Mouse (Mus musculus) heart, embryonic 15.5 days (tissue): Measurements from ENCODE around the gene Dnah2. TPM values are rescaled to one million over a fixed set of nuclear protein-coding genes. Genes with fewer than 3 reads are reported as not detected.
"Not testable (repeated sequence)": the region's sequence is repeated elsewhere in the genome, so short reads cannot be mapped to it uniquely, and the experiment has no call there.

Source experiments
- ATAC-seq: fragments of 200-750 bp; cut with Nextera tagmentation; replicated peaks from 2 replicates; pipeline ENCODE4 v1.8.0; 2017; ENCODE audit warnings: low read depth, moderate TSS enrichment; ENCODE audit not compliant: insufficient number of reproducible peaks, insufficient read depth, low FRiP score
- H3K27ac ChIP-seq: fragments of 300-500 bp; sonication (generic); 2 replicates; pipeline ENCODE4 v1.5.1; 2015; ENCODE audit warnings: mild to moderate bottlenecking, inconsistent platforms
- H3K27me3 ChIP-seq: fragments of 300-500 bp; sonication (generic); 2 replicates; pipeline ENCODE4 v1.6.1; 2015; ENCODE audit warnings: inconsistent platforms
- H3K36me3 ChIP-seq: fragments of 300-500 bp; sonication (generic); 2 replicates; pipeline ENCODE4 v1.6.1; 2015; ENCODE audit warnings: mild to moderate bottlenecking, inconsistent platforms
- H3K4me1 ChIP-seq: fragments of 300-500 bp; sonication (generic); replicated peaks from 2 replicates; pipeline ENCODE4 v1.6.1; 2015; ENCODE audit warnings: inconsistent platforms
- H3K4me2 ChIP-seq: fragments of 300-500 bp; sonication (generic); 2 replicates; pipeline ENCODE4 v1.6.1; 2015; ENCODE audit warnings: inconsistent platforms, mild to moderate bottlenecking, moderate library complexity
- H3K4me3 ChIP-seq: fragments of 300-500 bp; sonication (generic); 2 replicates; pipeline ENCODE4 v1.5.1; 2015; ENCODE audit warnings: mild to moderate bottlenecking, inconsistent platforms
- H3K9ac ChIP-seq: fragments of 300-500 bp; sonication (generic); 2 replicates; pipeline ENCODE4 v1.6.1; 2015; ENCODE audit warnings: mild to moderate bottlenecking, inconsistent platforms
- H3K9me3 ChIP-seq: fragments of 300-500 bp; sonication (generic); replicated peaks from 2 replicates; pipeline ENCODE4 v1.6.1; 2016; ENCODE audit warnings: inconsistent platforms
- WGBS: fragments of 180-500 bp; shearing (Covaris S2); methylation state at CpG from one replicate; pipeline ENCODE4 v1.1.7; 2015; ENCODE audit warnings: mixed read lengths; 5-methylcytosine and 5-hydroxymethylcytosine counted together
- polyA plus RNA-seq: library from polyadenylated mRNA; unstranded; fragments of >200 nt; fragmentation: Nextera tagmentation; extraction: Ambion mirVana; gene quantifications from 2 replicates; pipeline ENCODE4 v1.2.1, GENCODE M21; 2015

The Dnah2 gene
- polyA plus RNA-seq, 1 experiment from 2014 or later, result 0.21 TPM

- H3K9ac ChIP-seq, result peak overlapping the region; percentile 61
- peak overlapping the region; percentile 90 for H3K4me2 ChIP-seq
- 4% methylated on average over 15 of the region's 15 CpGs for WGBS
- H3K36me3 ChIP-seq, result no peaks in the 10 kb centered on the region
- peaks cover 18% of the 10 kb centered on the region for H3K4me1 ChIP-seq
- 0 out of 2 replicates have a peak, but pooled peaks cover 6% of the 10 kb centered on the region for H3K27me3 ChIP-seq
- no peaks in the 10 kb centered on the region for H3K9me3 ChIP-seq
- ATAC-seq, result 0 out of 2 replicates have a peak, but pooled peaks have one; percentile 7
- peak overlapping the region; percentile 75 for H3K27ac ChIP-seq
- H3K4me3 ChIP-seq, result peak overlapping the region; percentile 56
These were observed 1.8 kb downstream of the Dnah2 start for GRCm38 (mm10) chr11:69547071-69547470.

DNA sequence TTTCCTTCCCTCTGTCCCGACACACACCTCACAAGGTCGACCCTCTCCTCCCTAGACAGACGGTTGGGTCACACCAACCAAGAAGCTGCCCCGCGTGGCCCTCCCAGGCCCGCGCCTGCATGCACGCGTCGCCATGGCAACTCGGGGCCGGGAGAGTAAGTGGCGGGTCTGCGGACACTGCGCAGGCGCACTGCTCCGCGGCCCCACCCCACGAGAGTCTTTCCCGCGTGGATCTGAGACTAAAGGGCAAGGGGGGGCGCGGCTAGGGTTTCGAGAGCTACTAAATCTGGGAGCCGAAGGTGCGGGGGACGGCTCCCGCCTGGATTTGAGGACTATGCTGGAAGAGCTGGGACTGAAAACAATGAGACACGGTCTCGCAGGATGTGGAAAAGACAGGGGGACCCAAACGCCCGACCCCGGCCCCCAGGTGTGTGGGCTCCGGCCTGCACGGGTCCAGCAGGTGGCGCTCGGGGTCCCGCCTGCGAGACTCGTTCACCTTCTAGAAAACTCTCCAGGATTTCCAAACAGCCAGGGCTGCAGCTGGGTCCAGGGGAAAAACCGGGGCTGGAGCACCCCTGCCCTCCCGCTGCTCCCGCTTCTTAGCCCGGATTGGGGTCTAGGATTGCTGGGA, 2.4 kb downstream of the Dnah2 start:
- H3K36me3 ChIP-seq, result no peaks in the 10 kb centered on the region
- 0 out of 2 replicates have a peak, but pooled peaks cover 6% of the 10 kb centered on the region for H3K27me3 ChIP-seq
- H3K4me1 ChIP-seq, result peaks cover 18% of the 10 kb centered on the region
- peak overlapping the region; percentile 75 for H3K27ac ChIP-seq
- peak; percentile 69 for ATAC-seq
- under 1% methylated on average over 44 of the region's 44 CpGs for WGBS
- H3K9ac ChIP-seq, result peak overlapping the region; percentile 61
- peak overlapping the region; percentile 56 for H3K4me3 ChIP-seq
- peak overlapping the region; percentile 90 for H3K4me2 ChIP-seq
- H3K9me3 ChIP-seq, result no peaks in the 10 kb centered on the region

DNA sequence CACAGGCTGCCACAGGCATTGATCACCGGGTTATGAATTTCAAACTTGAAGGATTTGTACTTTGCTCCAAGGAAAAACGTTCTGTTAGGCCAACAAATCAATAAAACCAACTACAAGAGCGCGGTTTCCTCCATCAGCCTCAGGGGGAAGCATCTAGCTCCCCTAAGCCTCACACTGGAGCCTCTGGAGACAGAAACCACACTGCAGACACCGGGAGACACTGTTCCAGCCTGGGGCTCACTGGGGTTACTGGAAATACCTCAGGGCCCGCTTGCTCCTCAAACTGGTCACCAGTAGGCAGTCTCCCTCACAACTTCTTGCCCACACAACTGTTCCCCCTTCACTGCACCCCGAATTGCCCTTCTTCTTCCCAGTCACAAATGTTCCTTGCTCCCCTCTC, 3.0 kb downstream of the Dnah2 start:
- Histone ChIP-seq H3K4me3 (peak overlapping the region; percentile 56), H3K27ac (peak overlapping the region; percentile 75), H3K36me3 (no peaks in the 10 kb centered on the region), H3K4me1 (peaks cover 18% of the 10 kb centered on the region), H3K27me3 (0 out of 2 replicates have a peak, but pooled peaks cover 6% of the 10 kb centered on the region), H3K4me2 (peak overlapping the region; percentile 90), H3K9ac (peak overlapping the region; percentile 61; the same call in 1 of the 2 replicates), H3K9me3 (no peaks in the 10 kb centered on the region)
- 21% methylated on average over 7 of the region's 7 CpGs for WGBS
- no peak for ATAC-seq

DNA sequence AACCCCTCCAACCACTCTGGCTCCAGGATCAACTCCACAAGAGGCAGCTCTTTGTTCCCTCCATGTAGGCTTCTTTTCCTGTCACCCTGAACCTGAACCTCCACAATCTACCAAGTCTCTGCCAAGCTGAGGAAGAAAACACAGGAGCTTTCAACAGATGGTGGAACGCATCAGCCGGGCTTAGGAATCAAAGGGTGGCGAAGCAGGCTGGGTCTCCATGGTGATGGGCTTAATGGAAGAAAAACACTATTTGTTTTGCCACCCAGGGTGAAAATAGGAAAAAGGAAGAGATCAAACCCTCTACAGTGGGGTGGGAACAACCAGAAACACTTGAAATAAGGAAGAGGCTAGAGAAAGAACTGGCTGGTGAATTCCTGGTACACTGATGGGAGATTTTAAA, 5.3 kb downstream of the Dnah2 start:
- Histone ChIP-seq H3K36me3 (no peaks in the 10 kb centered on the region), H3K4me3 (no peak overlapping the region), H3K9me3 (no peaks in the 10 kb centered on the region), H3K4me2 (no peak overlapping the region), H3K9ac (no peak overlapping the region), H3K27me3 (0 out of 2 replicates have a peak, but pooled peaks cover under 1% of the 10 kb centered on the region), H3K4me1 (peaks cover 18% of the 10 kb centered on the region), H3K27ac (no peak overlapping the region)
- WGBS, result 48% methylated on average over 3 of the region's 3 CpGs
- ATAC-seq, result no peak

- H3K4me2 ChIP-seq, H3K4me3 ChIP-seq, ATAC-seq, H3K27me3 ChIP-seq, H3K27ac ChIP-seq, H3K36me3 ChIP-seq, H3K4me1 ChIP-seq, H3K9me3 ChIP-seq, H3K9ac ChIP-seq: not testable (repeated sequence)
- WGBS, result 77% methylated on average over 1 of the region's 3 CpGs
These were observed 7.2 kb downstream of the Dnah2 start for GRCm38 (mm10) chr11:69541741-69542140.

DNA sequence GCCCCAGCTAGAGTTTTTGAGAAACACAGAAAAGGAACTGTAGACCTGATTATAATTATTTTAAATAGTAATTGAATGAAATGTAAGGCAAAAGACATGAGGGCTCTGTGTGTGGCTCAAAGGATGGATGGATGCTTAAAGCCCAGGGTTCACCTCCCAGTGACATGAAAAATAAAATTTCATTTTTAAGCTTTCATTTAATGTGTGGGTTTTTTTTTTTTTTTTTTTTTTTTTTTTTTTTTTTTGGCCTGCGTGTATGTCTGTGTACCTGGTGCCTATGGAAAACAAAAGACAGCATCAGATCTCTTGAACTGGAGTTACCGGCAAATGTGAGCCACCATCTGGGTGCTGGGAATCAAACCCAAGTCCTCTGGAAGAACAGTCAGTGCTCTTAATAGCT, 8.2 kb downstream of the Dnah2 start:
- Histone ChIP-seq H3K9me3 (no peaks in the 10 kb centered on the region), H3K4me3 (no peak overlapping the region), H3K36me3 (no peaks in the 10 kb centered on the region), H3K27ac (no peak overlapping the region), H3K4me1 (no peaks in the 10 kb centered on the region), H3K27me3 (no peaks in the 10 kb centered on the region), H3K9ac (no peak overlapping the region), H3K4me2 (no peak overlapping the region)
- ATAC-seq, result no peak
- WGBS, result 89% methylated on average over 2 of the region's 2 CpGs

DNA sequence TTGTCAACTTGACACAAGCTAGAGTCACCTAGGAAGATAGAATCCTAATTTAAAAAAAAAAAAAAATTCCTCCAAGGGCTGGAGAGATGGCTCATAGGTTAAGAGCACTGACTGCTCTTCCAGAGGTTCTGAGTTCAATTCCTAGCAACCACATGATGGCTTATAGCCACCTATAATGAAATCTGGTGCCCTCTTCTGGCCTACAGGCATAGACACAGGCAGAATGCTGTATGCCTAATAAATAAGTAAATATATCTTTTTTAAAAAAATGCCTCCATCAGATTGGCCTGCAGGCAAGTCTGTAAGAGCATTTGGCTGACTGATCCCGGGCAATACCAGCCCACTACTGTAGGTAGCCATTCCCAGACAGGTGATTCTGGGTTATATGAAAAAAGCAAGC, 13.9 kb downstream of the Dnah2 start:
- H3K27me3 ChIP-seq, result no peaks in the 10 kb centered on the region
- ATAC-seq, result no peak
- WGBS, result 56% methylated on average over 1 of the region's 1 CpGs
- no peaks in the 10 kb centered on the region for H3K36me3 ChIP-seq
- no peak overlapping the region for H3K4me3 ChIP-seq
- no peaks in the 10 kb centered on the region for H3K9me3 ChIP-seq
- H3K4me1 ChIP-seq, result no peaks in the 10 kb centered on the region
- no peak overlapping the region for H3K9ac ChIP-seq
- H3K27ac ChIP-seq, result no peak overlapping the region
- no peak overlapping the region for H3K4me2 ChIP-seq

DNA sequence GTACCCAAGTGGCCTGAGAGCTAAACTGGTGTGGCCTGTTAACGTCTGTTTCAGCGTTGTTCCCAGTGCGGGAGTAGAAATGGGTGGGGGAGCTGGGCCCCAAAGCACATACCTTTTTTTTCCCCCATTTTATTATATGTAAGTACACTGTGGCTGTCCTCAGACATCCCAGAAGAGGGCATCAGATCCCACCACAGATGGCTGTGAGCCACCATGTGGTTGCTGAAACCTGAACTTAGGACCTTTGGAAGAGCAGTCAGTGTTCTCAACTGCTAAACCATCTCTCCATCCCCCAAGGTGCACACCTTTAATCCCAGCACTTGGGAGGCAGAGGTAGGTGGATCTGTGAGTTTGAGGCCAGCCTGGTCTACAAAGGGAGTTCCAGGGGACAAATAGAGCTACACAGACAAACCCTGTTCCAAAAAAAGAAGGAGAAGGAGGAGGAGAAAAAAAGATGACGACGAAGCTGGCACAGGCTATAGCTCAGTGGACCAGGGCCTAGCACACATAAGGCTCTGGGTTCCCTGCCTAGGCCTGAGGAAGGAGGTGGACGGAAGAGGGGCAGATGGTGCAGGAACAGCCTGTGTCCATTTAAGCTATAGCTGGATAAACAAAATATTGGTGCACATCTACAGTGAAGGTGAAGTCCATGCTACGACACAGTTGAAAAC, 16.3 kb downstream of the Dnah2 start:
- Histone ChIP-seq H3K4me2 (no peak overlapping the region), H3K9ac (no peak overlapping the region), H3K36me3 (no peaks in the 10 kb centered on the region), H3K27ac (no peak overlapping the region), H3K4me3 (no peak overlapping the region), H3K27me3 (no peaks in the 10 kb centered on the region), H3K9me3 (no peaks in the 10 kb centered on the region), H3K4me1 (no peaks in the 10 kb centered on the region; the same call in 1 of the 2 replicates)
- WGBS, result 75% methylated on average over 7 of the region's 7 CpGs
- no peak for ATAC-seq

DNA sequence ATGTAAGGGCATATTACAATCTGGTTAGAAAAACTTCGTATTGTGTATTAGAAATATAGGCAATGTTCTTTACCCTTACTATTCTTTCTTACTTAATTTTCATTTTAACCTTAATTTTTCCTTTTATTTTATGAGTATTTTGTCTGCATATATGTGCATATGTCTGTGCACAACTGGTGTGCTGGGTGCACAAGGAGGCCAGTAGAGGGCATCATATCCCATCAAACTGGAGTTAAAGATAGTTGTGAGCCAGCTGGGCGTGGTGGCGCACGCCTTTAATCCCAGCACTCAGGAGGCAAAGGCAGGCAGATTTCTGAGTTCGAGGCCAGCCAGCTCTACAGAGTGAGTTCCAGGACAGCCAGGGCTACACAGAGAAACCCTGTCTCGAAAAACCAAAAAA, 18.2 kb downstream of the Dnah2 start:
- not testable (repeated sequence) for H3K27me3 ChIP-seq, H3K9ac ChIP-seq, H3K4me2 ChIP-seq, H3K27ac ChIP-seq, H3K9me3 ChIP-seq, H3K4me1 ChIP-seq, H3K36me3 ChIP-seq, H3K4me3 ChIP-seq, ATAC-seq
- WGBS, result 82% methylated on average over 6 of the region's 6 CpGs

- H3K9me3 ChIP-seq, H3K36me3 ChIP-seq, H3K27ac ChIP-seq, ATAC-seq, H3K9ac ChIP-seq, H3K4me3 ChIP-seq, H3K27me3 ChIP-seq, H3K4me2 ChIP-seq, H3K4me1 ChIP-seq: not testable (repeated sequence)
- WGBS, result 91% methylated on average over 3 of the region's 3 CpGs
These were observed 18.6 kb downstream of the Dnah2 start for GRCm38 (mm10) chr11:69530281-69530680.

GRCm38 (mm10) chr11:69528031-69528390, 20.9 kb downstream of the Dnah2 start:
- WGBS, result 87% methylated on average over 4 of the region's 4 CpGs

More at GRCm38 (mm10) chr11:69528031-69528390, 20.9 kb downstream of the Dnah2 start:
- no peaks in the 10 kb centered on the region for H3K36me3 ChIP-seq
- H3K27ac ChIP-seq, result no peak overlapping the region
- no peak overlapping the region for H3K4me2 ChIP-seq
- no peak overlapping the region for H3K4me3 ChIP-seq
- no peaks in the 10 kb centered on the region for H3K9me3 ChIP-seq
- peaks cover 4% of the 10 kb centered on the region; the same call in 1 of the 2 replicates for H3K27me3 ChIP-seq
- peaks cover 5% of the 10 kb centered on the region; the same call in 1 of the 2 replicates for H3K4me1 ChIP-seq
- no peak overlapping the region for H3K9ac ChIP-seq
- no peak for ATAC-seq
